Mouse (Mus musculus) hindbrain, embryonic 16.5 days (tissue): ENCODE data around the gene Mrgprb4. TPM values are rescaled to one million over a fixed set of nuclear protein-coding genes. Genes with fewer than 3 reads are reported as not detected.

Experiments used
- ATAC-seq: fragments of 200-750 bp; cut with Nextera tagmentation; 2 replicates; pipeline ENCODE4 v1.8.0; 2017; ENCODE audit warnings: moderate TSS enrichment, moderate library complexity
- H3K27ac ChIP-seq: fragments of 300-500 bp; sonication (generic); 2 replicates; pipeline ENCODE4 v1.5.1; 2014; ENCODE audit warnings: low read depth, mild to moderate bottlenecking, control low read depth, low read length, moderate library complexity
- H3K27me3 ChIP-seq: fragments of 300-500 bp; sonication (generic); replicated peaks from 2 replicates; pipeline ENCODE4 v1.6.1; 2014; ENCODE audit warnings: low read length; ENCODE audit not compliant: control insufficient read depth, insufficient read depth
- H3K36me3 ChIP-seq: fragments of 300-500 bp; sonication (generic); 2 replicates; pipeline ENCODE4 v1.6.1; 2014; ENCODE audit warnings: mild to moderate bottlenecking, low read length, moderate library complexity, mixed read lengths; ENCODE audit not compliant: control insufficient read depth, insufficient read depth
- H3K4me1 ChIP-seq: fragments of 300-500 bp; sonication (generic); 2 replicates; pipeline ENCODE4 v1.6.1; 2014; ENCODE audit warnings: low read depth, low read length; ENCODE audit not compliant: control insufficient read depth, insufficient read depth
- H3K4me2 ChIP-seq: fragments of 300-500 bp; sonication (generic); 2 replicates; pipeline ENCODE4 v1.6.1; 2014; ENCODE audit warnings: mild to moderate bottlenecking, low read length, control low read depth, moderate library complexity
- H3K4me3 ChIP-seq: fragments of 300-500 bp; sonication (generic); 2 replicates; pipeline ENCODE4 v1.5.1; 2014; ENCODE audit warnings: mild to moderate bottlenecking, low read length, control low read depth, moderate library complexity
- H3K9ac ChIP-seq: fragments of 300-500 bp; sonication (generic); 2 replicates; pipeline ENCODE4 v1.6.1; 2014; ENCODE audit warnings: low read depth, mild to moderate bottlenecking, control low read depth, low read length, moderate library complexity
- H3K9me3 ChIP-seq: fragments of 300-500 bp; sonication (generic); 2 replicates; pipeline ENCODE4 v1.6.1; 2014; ENCODE audit warnings: mild to moderate bottlenecking, low read length, moderate library complexity; ENCODE audit not compliant: control insufficient read depth
- WGBS: fragments of 180-500 bp; shearing (Covaris S2); extraction: QIAGEN DNeasy Blood & Tissue Kit; methylation state at CpG from one replicate; pipeline ENCODE4 v1.1.7; 2014; 5-methylcytosine and 5-hydroxymethylcytosine counted together
- polyA plus RNA-seq: library from polyadenylated mRNA; unstranded; fragments of >200 nt; fragmentation: Nextera tagmentation; extraction: Ambion mirVana; gene quantifications from 2 replicates; pipeline ENCODE4 v1.2.1, GENCODE M21; 2015

The Mrgprb4 gene
- not detected in 2 replicates for polyA plus RNA-seq

GRCm38 (mm10) chr7:48199188-48199587, at the start of gene Mrgprb4:
TSS of gene Mrgprb4 (minus strand) at chr7:48199288.
- Histone ChIP-seq H3K4me3 (no peak within 1 kb of the TSS), H3K36me3 (no peaks in the 10 kb centered on the region), H3K9ac (no peak within 1 kb of the TSS), H3K27me3 (no peaks in the 10 kb centered on the region), H3K27ac (no peak within 1 kb of the TSS), H3K9me3 (no peaks in the 10 kb centered on the region), H3K4me1 (no peaks in the 10 kb centered on the region), H3K4me2 (no peak within 1 kb of the TSS)
- WGBS, result 85% methylated on average over 3 of the region's 3 CpGs
- no peak for ATAC-seq

GRCm38 (mm10) chr7:48226114-48226513, 27.0 kb upstream of the Mrgprb4 start:
- no peak overlapping the region for H3K9ac ChIP-seq
- H3K36me3 ChIP-seq, result no peaks in the 10 kb centered on the region
- no peaks in the 10 kb centered on the region for H3K4me1 ChIP-seq
- no peak overlapping the region for H3K4me2 ChIP-seq
- ATAC-seq, result no peak
- H3K4me3 ChIP-seq, result no peak overlapping the region
- no peaks in the 10 kb centered on the region for H3K27me3 ChIP-seq
- no peak overlapping the region for H3K27ac ChIP-seq
- peaks cover 2% of the 10 kb centered on the region; the same call in 1 of the 2 replicates for H3K9me3 ChIP-seq

- H3K9me3 ChIP-seq, result peaks cover 2% of the 10 kb centered on the region; the same call in 1 of the 2 replicates
- no peaks in the 10 kb centered on the region for H3K36me3 ChIP-seq
- no peak overlapping the region for H3K27ac ChIP-seq
- no peak for ATAC-seq
- H3K4me3 ChIP-seq, result no peak overlapping the region
- H3K4me2 ChIP-seq, result no peak overlapping the region
- no peak overlapping the region for H3K9ac ChIP-seq
- no peaks in the 10 kb centered on the region for H3K27me3 ChIP-seq
- 83% methylated on average over 5 of the region's 5 CpGs for WGBS
- no peaks in the 10 kb centered on the region for H3K4me1 ChIP-seq
Measured at GRCm38 (mm10) chr7:48225065-48225464, 26.0 kb upstream of the Mrgprb4 start.

GRCm38 (mm10) chr7:48168919-48169318, 30.2 kb downstream of the Mrgprb4 start, which contains the start of gene Mrgprb5:
TSS of gene Mrgprb5 (minus strand) at chr7:48169019.
- H3K36me3 ChIP-seq, result no peaks in the 10 kb centered on the region
- H3K4me2 ChIP-seq, result no peak within 1 kb of the TSS
- 81% methylated on average over 2 of the region's 2 CpGs for WGBS
- no peaks in the 10 kb centered on the region for H3K4me1 ChIP-seq
- no peaks in the 10 kb centered on the region for H3K27me3 ChIP-seq
- no peak within 1 kb of the TSS for H3K4me3 ChIP-seq
- H3K27ac ChIP-seq, result no peak within 1 kb of the TSS
- ATAC-seq, result no peak
- no peak within 1 kb of the TSS for H3K9ac ChIP-seq
- no peaks in the 10 kb centered on the region for H3K9me3 ChIP-seq

GRCm38 (mm10) chr7:48167471-48167870, 31.6 kb downstream of the Mrgprb4 start:
- Histone ChIP-seq H3K27ac (no peak overlapping the region), H3K9ac (no peak overlapping the region)

More at GRCm38 (mm10) chr7:48167471-48167870, 31.6 kb downstream of the Mrgprb4 start:
- Histone ChIP-seq H3K4me2 (no peak overlapping the region), H3K9me3 (no peaks in the 10 kb centered on the region), H3K4me1 (no peaks in the 10 kb centered on the region), H3K4me3 (no peak overlapping the region), H3K36me3 (no peaks in the 10 kb centered on the region), H3K27me3 (no peaks in the 10 kb centered on the region)
- ATAC-seq, result no peak
- WGBS, result 69% methylated on average over 2 of the region's 2 CpGs

Other genes with a start within 250 kb of the Mrgprb4 start
- gene Mrgpra4, start 217.2 kb downstream of the Mrgprb4 start, polyA plus RNA-seq, result not detected in 2 replicates
- gene Mrgprx1, start 171.7 kb downstream of the Mrgprb4 start, polyA plus RNA-seq, result 0.18 TPM in 1 of 2 replicates, not detected in the other
- not detected in 2 replicates for gene Mrgprb5, start 30.3 kb downstream of the Mrgprb4 start, polyA plus RNA-seq
- not detected in 2 replicates for gene Mrgprb8, start 189.2 kb upstream of the Mrgprb4 start, polyA plus RNA-seq